Mouse (Mus musculus) hindbrain, postnatal 0 days (tissue): ENCODE data around the gene Hspb9. TPM values are rescaled to one million over a fixed set of nuclear protein-coding genes. Genes with fewer than 3 reads are reported as not detected.
A peak's percentile ranks its signal among the peaks of the same experiment; 100 is the strongest.

Experiments used
- ATAC-seq: fragments of 200-750 bp; cut with Nextera tagmentation; 2 replicates; pipeline ENCODE4 v1.8.0; 2017; ENCODE audit warnings: mild to moderate bottlenecking, moderate TSS enrichment, moderate library complexity
- DNase-seq: peaks from one replicate; pipeline ENCODE4 v3.0.0-alpha.2; 2015; ENCODE audit warnings: low spot score
- H3K27ac ChIP-seq: fragments of 300-500 bp; sonication (generic); 2 replicates; pipeline ENCODE4 v1.5.1; 2014; ENCODE audit warnings: mild to moderate bottlenecking
- H3K27me3 ChIP-seq: fragments of 300-500 bp; sonication (generic); 2 replicates; pipeline ENCODE4 v1.6.1; 2014; ENCODE audit warnings: low read length, mixed read lengths; ENCODE audit not compliant: insufficient read depth
- H3K36me3 ChIP-seq: fragments of 300-500 bp; sonication (generic); 2 replicates; pipeline ENCODE4 v1.6.1; 2014; ENCODE audit warnings: low read length, mixed read lengths; ENCODE audit not compliant: insufficient read depth
- H3K4me1 ChIP-seq: fragments of 300-500 bp; sonication (generic); 2 replicates; pipeline ENCODE4 v1.6.1; 2014; ENCODE audit warnings: antibody characterized with exemption, low read length, mixed read lengths; ENCODE audit not compliant: insufficient read depth
- H3K4me2 ChIP-seq: fragments of 300-500 bp; sonication (generic); 2 replicates; pipeline ENCODE4 v1.6.1; 2014; ENCODE audit warnings: low read depth, mild to moderate bottlenecking, low read length, moderate library complexity, mixed read lengths
- H3K4me3 ChIP-seq: fragments of 300-500 bp; sonication (generic); 2 replicates; pipeline ENCODE4 v1.5.1; 2014; ENCODE audit warnings: low read length
- H3K9ac ChIP-seq: fragments of 300-500 bp; sonication (generic); replicated peaks from 2 replicates; pipeline ENCODE4 v1.6.1; 2014; ENCODE audit warnings: mild to moderate bottlenecking, low read length, moderate library complexity, mixed read lengths
- H3K9me3 ChIP-seq: fragments of 300-500 bp; sonication (generic); 2 replicates; pipeline ENCODE4 v1.6.1; 2016; ENCODE audit warnings: low read length, mixed read lengths
- CTCF ChIP-seq: IDR thresholded peaks from 2 replicates; pipeline ENCODE4 v1.5.1; 2016; ENCODE audit warnings: antibody characterized with exemption, control low read depth, low read depth
- WGBS: fragments of 180-500 bp; shearing (Covaris S2); extraction: QIAGEN DNeasy Blood & Tissue Kit; methylation state at CpG from one replicate; pipeline ENCODE4 v1.1.7; 2014; 5-methylcytosine and 5-hydroxymethylcytosine counted together
- polyA plus RNA-seq: library from polyadenylated mRNA; unstranded; fragments of >200 nt; fragmentation: Nextera tagmentation; extraction: Ambion mirVana; gene quantifications from 2 replicates; pipeline ENCODE4 v1.2.1, GENCODE M21; 2015
- total RNA-seq: library from RNA; depleted of rRNA; stranded (reverse); fragments of >200 nt; gene quantifications from 2 replicates; pipeline ENCODE4 v1.2.3, GENCODE M21; 2014

Gene Hspb9
- total and polyA plus RNA-seq, 2 experiments from 2014 or later = 0.24 TPM; not detected in 1

DNA sequence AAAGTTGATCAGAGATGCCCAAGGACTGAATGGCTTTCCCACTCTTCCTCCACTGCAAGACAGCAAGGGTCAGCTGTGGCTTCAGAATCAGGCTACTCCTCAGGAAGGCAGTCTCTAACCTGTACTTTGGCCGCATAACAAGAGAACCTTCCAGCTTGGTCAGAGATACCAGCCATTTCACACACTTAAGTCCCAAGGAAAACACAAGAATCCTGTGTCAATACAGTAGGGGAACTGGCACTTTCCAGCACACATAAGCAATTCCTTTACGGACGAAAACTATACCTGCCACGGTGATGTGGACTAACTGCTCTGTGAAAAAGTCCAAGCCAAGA, 23.1 kb downstream of the Hspb9 start:
- peaks cover 13% of the 10 kb centered on the region for H3K4me1 ChIP-seq
- H3K27me3 ChIP-seq = no peaks in the 10 kb centered on the region
- TF ChIP-seq CTCF = no peak
- peak overlapping the region; percentile 73; the same call in 1 of the 2 replicates for H3K9ac ChIP-seq
- H3K27ac ChIP-seq = no peak overlapping the region
- ATAC-seq (no peak), DNase-seq (no peak)
- no peaks in the 10 kb centered on the region for H3K9me3 ChIP-seq
- 85% methylated on average over 4 of the region's 4 CpGs for WGBS
- H3K36me3 ChIP-seq = no peaks in the 10 kb centered on the region
- H3K4me2 ChIP-seq = peak overlapping the region; percentile 84
- H3K4me3 ChIP-seq = peak overlapping the region; percentile 84

DNA sequence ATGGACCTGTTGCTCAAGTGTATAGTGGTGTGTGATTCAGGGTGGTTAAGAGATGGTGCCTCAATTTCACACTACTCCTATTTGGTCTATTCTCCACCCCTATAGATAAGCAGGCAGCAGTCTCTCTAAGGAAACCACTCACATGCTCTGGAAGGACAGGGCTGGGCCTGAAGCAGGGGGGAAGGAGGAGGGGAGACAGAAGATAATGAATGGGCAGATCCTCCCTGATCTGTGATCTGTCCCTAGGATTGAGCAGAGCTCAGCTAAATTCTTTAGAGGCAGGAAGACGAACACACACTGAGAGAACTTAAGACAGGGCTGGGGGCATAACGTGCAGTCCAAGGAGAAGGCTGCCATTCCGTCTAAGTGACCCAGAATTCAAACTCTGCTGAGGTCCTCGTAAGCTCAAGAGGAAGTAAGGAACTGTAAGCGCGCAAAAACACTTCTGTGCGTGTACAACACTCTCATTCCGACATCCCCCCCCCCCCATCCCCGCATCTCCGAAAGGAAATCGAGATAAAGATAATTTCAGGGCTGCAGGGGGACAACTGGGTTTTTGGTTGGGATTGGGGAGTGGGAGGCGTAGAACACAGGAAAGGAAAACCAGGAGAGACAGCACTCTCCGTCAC, 23.6 kb downstream of the Hspb9 start:
- ATAC-seq (no peak), DNase-seq (no peak)
- peak overlapping the region; percentile 72; the same call in 1 of the 2 replicates for H3K27ac ChIP-seq
- no peaks in the 10 kb centered on the region for H3K27me3 ChIP-seq
- no peaks in the 10 kb centered on the region for H3K36me3 ChIP-seq
- H3K4me3 ChIP-seq = peak overlapping the region; percentile 84
- H3K4me1 ChIP-seq = peaks cover 13% of the 10 kb centered on the region
- H3K9me3 ChIP-seq = no peaks in the 10 kb centered on the region
- 3% methylated on average over 13 of the region's 13 CpGs for WGBS
- H3K4me2 ChIP-seq = peak overlapping the region; percentile 84
- peak overlapping the region; percentile 73 for H3K9ac ChIP-seq
- no peak for TF ChIP-seq CTCF

GRCm38 (mm10) chr11:100738066-100738604, 24.5 kb downstream of the Hspb9 start, which contains the start of gene Rab5c:
Gene Rab5c, minus strand, starts transcription at chr11:100738215.
- TF ChIP-seq CTCF = peak; percentile 37; the same call in 1 of the 2 replicates
- DNase-seq (peak; percentile 99), ATAC-seq (peak; percentile 99)
- Histone ChIP-seq H3K4me3 (peak within 1 kb of the TSS; percentile 84), H3K27ac (peak within 1 kb of the TSS; percentile 83), H3K9ac (peak within 1 kb of the TSS; percentile 73), H3K9me3 (no peaks in the 10 kb centered on the region), H3K36me3 (no peaks in the 10 kb centered on the region), H3K4me1 (peaks cover 13% of the 10 kb centered on the region), H3K27me3 (no peaks in the 10 kb centered on the region), H3K4me2 (peak within 1 kb of the TSS; percentile 84)
- under 1% methylated on average over 39 of the region's 39 CpGs for WGBS

DNA sequence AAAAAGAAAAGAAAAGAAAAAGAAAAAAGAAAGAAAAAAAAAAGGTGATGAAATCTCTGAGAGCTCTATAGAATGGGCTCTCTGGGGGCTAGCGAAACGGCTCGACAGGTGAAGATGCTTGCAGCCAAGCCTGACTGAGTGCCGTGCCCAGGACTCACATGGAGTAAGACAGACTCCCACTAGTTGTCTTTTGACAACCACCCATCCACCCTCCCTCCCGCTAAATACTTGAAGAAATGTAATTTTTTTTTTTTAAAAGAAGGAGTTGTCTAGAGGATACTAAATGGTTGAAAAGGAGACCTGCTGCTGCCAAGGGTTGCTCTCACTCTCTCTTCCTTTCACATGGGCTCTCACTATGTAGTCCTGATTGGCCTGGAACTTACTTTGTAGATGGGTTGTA, 25.1 kb downstream of the Hspb9 start:
- ATAC-seq = no peak
- H3K27me3 ChIP-seq = no peaks in the 10 kb centered on the region
- 9% methylated on average over 5 of the region's 5 CpGs for WGBS
- H3K36me3 ChIP-seq = no peaks in the 10 kb centered on the region
- no peak for TF ChIP-seq CTCF
- H3K9ac ChIP-seq = peak overlapping the region; percentile 44
- H3K4me1 ChIP-seq = peaks cover 13% of the 10 kb centered on the region
- peak overlapping the region; percentile 83 for H3K27ac ChIP-seq
- peak overlapping the region; percentile 84 for H3K4me3 ChIP-seq
- H3K9me3 ChIP-seq = no peaks in the 10 kb centered on the region
- no peak for DNase-seq
- H3K4me2 ChIP-seq = peak overlapping the region; percentile 56

- Histone ChIP-seq H3K4me2 (no peak overlapping the region), H3K36me3 (no peaks in the 10 kb centered on the region), H3K27ac (no peak overlapping the region), H3K4me1 (peaks cover 9% of the 10 kb centered on the region), H3K4me3 (no peak overlapping the region), H3K27me3 (no peaks in the 10 kb centered on the region), H3K9ac (no peak overlapping the region), H3K9me3 (no peaks in the 10 kb centered on the region)
- no peak for ATAC-seq
- no peak for DNase-seq
- WGBS = 62% methylated on average over 6 of the region's 6 CpGs
- no peak for TF ChIP-seq CTCF
Measured at GRCm38 (mm10) chr11:100741348-100741747, 27.7 kb downstream of the Hspb9 start.

DNA sequence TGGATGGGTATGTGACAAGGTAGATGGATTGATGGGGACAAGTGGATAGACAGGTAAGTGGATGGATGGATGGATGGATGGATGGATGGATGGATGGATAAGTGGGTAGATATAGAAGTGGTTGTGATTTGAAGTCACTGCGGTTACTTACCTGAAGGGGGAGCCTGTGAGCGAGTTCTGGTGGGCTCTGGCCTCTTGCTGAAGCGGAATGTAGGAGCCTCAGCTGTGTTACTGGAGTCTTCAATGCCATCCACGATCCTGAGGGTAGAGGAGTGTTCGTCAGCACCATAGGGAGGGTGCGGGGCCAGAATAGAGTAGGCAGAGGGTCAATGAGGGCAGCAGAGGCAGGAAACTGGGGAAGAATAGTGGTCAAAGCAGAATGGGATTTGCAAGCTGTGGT, 31.4 kb downstream of the Hspb9 start:
- H3K4me1 ChIP-seq = no peaks in the 10 kb centered on the region
- peak; percentile 84 for TF ChIP-seq CTCF
- DNase-seq (peak; percentile 79), ATAC-seq (peak; percentile 52; the same call in 1 of the 2 replicates)
- no peaks in the 10 kb centered on the region for H3K27me3 ChIP-seq
- 10% methylated on average over 6 of the region's 6 CpGs for WGBS
- no peak overlapping the region for H3K4me2 ChIP-seq
- peaks cover 3% of the 10 kb centered on the region; the same call in 1 of the 2 replicates for H3K36me3 ChIP-seq
- H3K4me3 ChIP-seq = no peak overlapping the region
- no peak overlapping the region for H3K27ac ChIP-seq
- no peaks in the 10 kb centered on the region for H3K9me3 ChIP-seq
- H3K9ac ChIP-seq = no peak overlapping the region

DNA sequence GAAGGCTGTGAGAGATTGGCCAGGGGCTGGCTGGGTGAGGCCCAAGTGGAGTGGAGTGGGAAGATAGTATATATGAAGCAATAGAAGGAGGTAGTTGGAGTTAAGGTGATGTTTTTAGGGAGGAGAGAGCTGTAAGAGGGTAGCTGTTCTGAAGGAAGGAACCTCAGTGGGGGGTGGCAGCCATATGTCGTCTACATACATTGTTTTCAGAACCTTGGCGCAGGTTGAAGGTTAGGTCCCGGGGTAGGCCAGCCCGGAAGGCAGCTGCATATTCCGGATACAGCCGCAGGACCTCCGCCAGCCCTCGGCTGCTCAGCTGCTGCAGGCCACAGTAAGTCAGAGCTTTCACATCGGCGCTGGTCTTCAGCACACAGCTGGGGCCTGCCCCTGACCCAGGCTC, 32.9 kb downstream of the Hspb9 start:
- H3K4me1 ChIP-seq = no peaks in the 10 kb centered on the region
- H3K9ac ChIP-seq = 0 out of 2 replicates have a peak overlapping the region, but pooled peaks have one; percentile 2
- no peak overlapping the region for H3K4me3 ChIP-seq
- no peaks in the 10 kb centered on the region for H3K9me3 ChIP-seq
- no peak for TF ChIP-seq CTCF
- no peaks in the 10 kb centered on the region for H3K27me3 ChIP-seq
- no peak overlapping the region for H3K27ac ChIP-seq
- ATAC-seq = no peak
- peaks cover 3% of the 10 kb centered on the region; the same call in 1 of the 2 replicates for H3K36me3 ChIP-seq
- no peak overlapping the region for H3K4me2 ChIP-seq
- no peak for DNase-seq
- 76% methylated on average over 10 of the region's 10 CpGs for WGBS
